Mouse (Mus musculus): ENCODE measurements around the gene Rnft2.

Gene Rnft2

DNA sequence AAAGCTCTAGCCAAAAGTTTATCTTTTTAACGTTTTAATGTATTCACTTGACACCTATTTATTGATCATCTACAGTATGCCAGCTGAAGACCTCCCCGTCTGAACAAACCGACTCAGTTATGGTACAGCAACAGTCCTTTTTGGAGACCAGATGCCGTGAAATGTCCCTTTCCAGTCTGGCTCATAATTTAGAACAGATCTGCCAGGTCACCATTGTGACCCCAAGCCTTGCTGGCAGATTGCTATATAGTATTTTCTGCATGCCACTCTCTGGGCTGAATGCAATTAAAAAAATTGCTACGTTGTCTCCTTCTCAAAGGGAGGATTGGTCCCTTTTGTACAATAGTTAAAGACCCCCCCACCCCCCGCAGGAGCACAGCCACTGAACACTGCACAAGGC, 56.6 kb downstream of the Rnft2 start:
- in situ Hi-C loops (cut with MboI; ENCODE audit: unreplicated experiment in 2 of 2), result loop anchor here in 1 of 2 experiments (25.0 kb wide), 1 partner anchor 1499 kb away; no protein-coding TSS in a partner anchor

- in situ Hi-C loops (cut with MboI; ENCODE audit: unreplicated experiment in 2 of 2), result loop anchor here in 1 of 2 experiments (25.0 kb wide), 1 partner anchor 1500 kb away; no protein-coding TSS in a partner anchor
Measured at GRCm38 (mm10) chr5:118186903-118187633, 57.8 kb downstream of the Rnft2 start.

- in situ Hi-C loops (cut with MboI; ENCODE audit: unreplicated experiment in 2 of 2), result loop anchor here in 1 of 2 experiments (25.0 kb wide), 1 partner anchor 1510 kb away; no protein-coding TSS in a partner anchor
Measured at GRCm38 (mm10) chr5:118177640-118178039, 67.3 kb downstream of the Rnft2 start.

DNA sequence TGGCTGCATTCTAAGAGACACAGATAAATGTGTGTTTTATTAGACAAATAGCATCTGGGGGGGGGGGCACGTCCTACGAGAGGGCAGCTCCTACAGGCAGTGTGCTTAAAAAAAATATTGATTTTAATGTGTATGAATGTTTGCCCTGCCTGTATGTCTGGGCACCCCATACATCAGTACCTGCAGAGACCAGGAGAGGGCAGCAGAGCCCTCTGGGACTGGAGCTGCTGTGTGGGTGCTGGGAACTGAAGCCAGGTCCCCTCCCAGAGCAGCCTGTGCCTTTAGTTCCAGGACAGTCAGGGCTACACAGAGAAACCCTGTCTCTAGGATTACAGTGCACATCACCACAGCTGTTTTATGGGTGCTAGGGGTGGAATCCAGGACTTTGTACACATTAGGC, 69.8 kb downstream of the Rnft2 start:
- in situ Hi-C loops (cut with MboI; ENCODE audit: unreplicated experiment in 2 of 2), result loop anchor here in 1 of 2 experiments (25.0 kb wide), 1 partner anchor 1512 kb away; no protein-coding TSS in a partner anchor

DNA sequence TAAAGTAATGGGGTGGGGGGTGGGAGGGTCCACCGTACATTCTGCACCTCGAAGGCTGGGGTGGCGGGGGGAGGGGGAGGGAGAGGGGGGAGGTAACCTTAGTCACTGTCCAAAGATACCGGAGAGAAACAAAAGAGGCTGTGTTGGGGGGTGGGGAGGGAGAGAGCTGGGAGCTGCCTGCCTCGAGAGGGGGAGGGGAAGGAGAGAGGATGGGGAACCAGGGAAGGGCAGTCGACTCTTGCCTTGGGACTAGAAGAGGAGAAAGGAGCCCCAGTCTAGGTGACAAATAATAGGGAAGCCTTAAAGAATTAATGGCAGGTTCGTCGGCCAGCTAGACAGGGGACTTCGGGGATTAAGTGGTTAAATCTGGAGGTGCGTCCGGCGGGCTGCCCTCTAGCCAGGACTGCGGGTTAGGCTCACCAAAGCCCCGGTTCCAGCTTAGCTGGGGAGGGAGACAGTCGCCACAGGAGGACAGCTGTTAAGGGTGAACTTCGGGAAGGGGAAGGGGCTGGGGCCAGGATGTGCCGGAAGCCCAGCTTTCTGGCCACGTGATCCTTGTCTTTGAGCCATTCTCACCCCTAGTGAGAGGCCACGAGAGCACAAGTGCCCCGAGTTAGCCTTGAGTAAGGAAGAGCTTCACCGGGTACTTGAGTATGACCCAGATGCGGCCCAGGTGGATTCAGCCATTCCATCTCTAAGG, 70.5 kb downstream of the Rnft2 start:
- in situ Hi-C loops (cut with MboI; ENCODE audit: unreplicated experiment in 2 of 2), result loop anchor here in 1 of 2 experiments (25.0 kb wide), 1 partner anchor 1513 kb away; no protein-coding TSS in a partner anchor

DNA sequence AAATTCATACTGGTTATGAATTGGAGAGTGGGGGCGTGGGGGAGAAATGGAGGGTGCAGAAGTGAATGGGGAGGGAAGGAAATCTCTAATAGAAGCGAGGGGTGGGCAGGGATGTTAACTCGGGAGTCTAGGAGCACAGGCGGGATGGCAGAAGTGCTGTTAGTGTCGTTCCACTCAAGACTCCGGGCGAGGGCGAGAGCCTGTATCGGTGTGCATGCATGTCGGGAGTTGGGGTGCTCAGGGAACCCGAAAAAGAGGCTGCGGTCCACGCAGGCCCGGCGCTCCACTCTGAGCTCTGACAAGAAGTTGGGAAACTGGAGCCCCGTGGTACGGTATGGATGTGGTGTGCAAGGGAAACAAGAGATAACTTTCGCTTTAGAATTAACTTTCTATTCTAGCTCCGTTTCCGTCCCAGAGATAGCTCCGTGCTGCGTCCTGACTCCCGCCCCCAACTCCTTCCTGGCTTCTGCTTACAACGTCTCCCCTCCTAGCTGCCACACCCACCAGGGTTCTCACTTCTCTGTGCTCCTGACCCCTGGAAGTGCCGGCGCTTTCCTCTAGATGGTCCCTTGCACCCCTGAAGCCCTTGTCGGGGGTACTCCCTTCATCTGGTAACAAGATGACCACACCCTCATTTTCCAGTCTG, 72.7 kb downstream of the Rnft2 start:
- in situ Hi-C loops (cut with MboI; ENCODE audit: unreplicated experiment in 2 of 2), result no loop called here

DNA sequence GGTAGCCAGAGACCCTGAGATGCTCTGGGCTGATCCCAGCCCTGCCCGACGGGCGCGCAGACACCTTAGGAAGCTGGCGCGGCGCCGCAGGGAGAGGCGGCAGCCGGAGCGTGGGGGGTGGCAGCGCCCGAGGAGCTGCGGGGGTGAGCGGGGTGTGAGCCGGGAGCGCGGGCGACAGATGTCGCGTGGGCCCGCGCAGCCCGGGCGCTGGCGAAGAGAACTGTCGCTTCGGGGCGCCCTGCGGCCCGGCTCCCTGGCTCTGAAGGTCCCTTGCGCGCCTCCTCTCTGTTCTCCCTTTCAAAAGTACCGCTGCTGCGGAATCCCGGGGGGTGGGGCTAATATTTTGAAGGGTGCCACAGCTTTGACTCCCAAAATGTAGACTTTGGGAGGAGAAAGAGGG, 73.3 kb downstream of the Rnft2 start:
- in situ Hi-C loops (cut with MboI; ENCODE audit: unreplicated experiment in 2 of 2), result no loop called here

GRCm38 (mm10) chr5:118170888-118171529, 73.9 kb downstream of the Rnft2 start:
- in situ Hi-C loops (cut with MboI; ENCODE audit: unreplicated experiment in 2 of 2), result no loop called here

DNA sequence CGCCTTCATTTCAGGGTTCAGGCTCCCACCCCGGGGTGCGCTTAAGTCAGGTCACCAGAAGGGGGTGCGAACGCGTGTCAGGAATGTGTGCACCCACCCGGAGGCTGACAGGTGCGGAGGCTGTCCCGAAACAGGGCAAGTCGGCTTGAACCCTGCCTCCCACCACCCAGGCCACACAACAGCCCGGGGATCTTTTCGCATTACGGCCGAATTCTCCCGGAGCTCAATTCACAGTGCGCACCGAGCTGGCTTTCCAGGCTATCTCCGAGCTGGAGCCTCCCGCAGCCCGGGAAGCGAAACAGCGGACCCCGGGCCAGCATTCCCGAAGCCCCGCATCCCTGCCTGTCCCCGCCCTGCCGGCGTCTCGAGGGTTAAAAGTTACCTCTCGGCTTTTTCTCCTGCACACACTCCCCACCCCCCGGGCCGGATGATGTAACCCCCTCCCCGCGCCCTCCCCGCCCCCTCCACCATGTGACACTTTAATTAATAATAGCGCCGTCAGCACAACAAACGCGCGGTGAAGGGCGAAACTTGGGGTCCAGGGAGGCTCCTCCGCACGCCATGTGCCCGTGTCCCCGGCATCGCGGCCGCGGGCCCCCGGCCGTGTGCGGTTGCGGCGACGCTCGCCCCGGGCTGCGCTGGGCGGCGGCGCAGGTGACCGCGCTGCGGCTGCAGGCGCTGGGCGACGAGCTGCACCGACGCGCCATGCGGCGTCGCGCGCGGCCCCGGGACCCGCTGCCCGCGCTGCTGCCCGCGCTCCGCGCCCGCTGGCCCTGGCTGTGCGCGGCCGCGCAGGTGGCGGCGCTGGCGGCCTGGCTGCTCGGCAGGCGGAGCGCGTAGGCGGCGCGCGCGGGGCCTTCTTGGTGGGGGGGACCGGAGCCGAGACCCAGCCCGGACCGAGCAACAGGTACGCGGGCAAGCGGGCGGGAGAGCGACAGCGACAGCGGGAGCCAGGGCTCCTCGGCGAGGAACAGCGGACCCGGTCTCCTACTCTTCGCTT, 75.4 kb downstream of the Rnft2 start:
- in situ Hi-C loops (cut with MboI; ENCODE audit: unreplicated experiment in 2 of 2), result no loop called here

GRCm38 (mm10) chr5:118167561-118167995, 77.3 kb downstream of the Rnft2 start:
- in situ Hi-C loops (cut with MboI; ENCODE audit: unreplicated experiment in 2 of 2), result no loop called here

DNA sequence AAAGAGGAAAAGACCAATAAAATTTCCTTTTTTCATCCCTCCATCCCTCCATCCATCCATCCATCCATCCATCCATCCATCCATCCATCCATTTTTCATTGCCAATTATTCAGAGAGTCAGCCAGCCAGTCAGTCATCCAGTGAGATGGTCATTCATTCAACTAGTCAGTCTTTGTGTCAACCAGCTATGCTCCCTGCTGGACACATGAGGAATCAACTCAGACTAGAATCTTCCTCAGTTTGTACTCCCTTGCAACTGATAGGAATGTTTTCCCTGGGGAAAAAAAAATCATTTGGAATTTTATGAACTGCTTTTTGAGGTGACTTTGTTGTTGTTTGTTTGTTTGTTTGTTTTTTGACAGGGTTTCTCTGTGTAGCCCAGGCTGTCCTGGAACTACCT, 79.5 kb downstream of the Rnft2 start:
- in situ Hi-C loops (cut with MboI; ENCODE audit: unreplicated experiment in 2 of 2), result no loop called here

- in situ Hi-C loops (cut with MboI; ENCODE audit: unreplicated experiment in 2 of 2), result no loop called here
Measured at GRCm38 (mm10) chr5:118164581-118164980, 80.3 kb downstream of the Rnft2 start, which contains the start of gene Hrk. Gene Hrk, plus strand, starts transcription at chr5:118164648.

GRCm38 (mm10) chr5:118160691-118161090, 84.2 kb downstream of the Rnft2 start:
- in situ Hi-C loops (cut with MboI; ENCODE audit: unreplicated experiment in 2 of 2), result no loop called here

- in situ Hi-C loops (cut with MboI; ENCODE audit: unreplicated experiment in 2 of 2), result no loop called here
Measured at GRCm38 (mm10) chr5:118156976-118157375, 87.9 kb downstream of the Rnft2 start.

DNA sequence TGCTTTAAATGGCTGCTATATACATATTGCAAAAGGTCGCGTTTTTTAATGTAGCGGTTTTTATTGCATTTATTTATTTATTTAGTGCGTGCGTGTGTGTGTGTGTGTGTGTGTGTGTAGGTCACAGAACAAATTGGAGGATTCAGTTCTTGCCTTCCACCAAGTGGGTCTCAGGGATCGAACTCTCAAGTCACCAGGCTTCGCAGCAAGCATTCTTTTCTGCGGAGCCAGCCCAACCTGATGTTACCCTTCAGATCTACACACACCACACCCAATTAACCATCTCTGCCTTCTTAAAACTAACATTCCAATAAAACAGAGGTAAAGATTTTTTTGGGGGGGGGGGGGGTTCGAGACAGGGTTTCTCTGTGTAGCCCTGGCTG, 89.4 kb downstream of the Rnft2 start:
- in situ Hi-C loops (cut with MboI; ENCODE audit: unreplicated experiment in 2 of 2), result no loop called here

GRCm38 (mm10) chr5:118154839-118155564, 89.9 kb downstream of the Rnft2 start, which contains the start of gene Fbxw8:
Gene Fbxw8, minus strand, starts transcription at chr5:118155464.
- in situ Hi-C loops (cut with MboI; ENCODE audit: unreplicated experiment in 2 of 2), result no loop called here

DNA sequence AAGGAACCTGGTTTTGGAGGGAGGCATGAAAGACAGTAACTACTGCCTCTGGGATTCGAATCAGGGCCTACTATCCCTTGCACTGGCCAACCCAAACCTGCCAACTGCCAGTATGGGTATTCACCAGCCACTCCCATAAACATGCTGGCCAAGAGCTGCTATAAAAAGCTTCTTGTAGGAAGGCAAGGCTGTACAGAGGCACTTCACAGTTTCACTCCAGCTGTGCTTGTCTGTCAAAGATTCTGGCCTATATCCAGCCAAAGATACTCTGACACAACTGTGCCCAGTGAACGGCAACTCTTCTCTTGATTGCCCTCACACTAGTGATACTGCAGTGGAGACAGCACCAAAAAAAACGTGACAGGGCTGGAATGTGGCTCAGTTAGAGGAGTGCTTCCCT, 95.2 kb downstream of the Rnft2 start:
- in situ Hi-C loops (cut with MboI; ENCODE audit: unreplicated experiment in 2 of 2), result no loop called here

GRCm38 (mm10) chr5:118147264-118147663, 97.7 kb downstream of the Rnft2 start:
- in situ Hi-C loops (cut with MboI; ENCODE audit: unreplicated experiment in 2 of 2), result no loop called here
